Mouse (Mus musculus) lung, postnatal 0 days (tissue): Measurements from ENCODE around the gene Asb13. TPM values are rescaled to one million over a fixed set of nuclear protein-coding genes. Genes with fewer than 3 reads are reported as not detected.

ENCODE experiments used
- ATAC-seq: fragments of 200-750 bp; cut with Nextera tagmentation; 2 replicates; pipeline ENCODE4 v1.8.0; 2017; ENCODE audit warnings: moderate library complexity
- DNase-seq: peaks from one replicate; pipeline ENCODE4 v3.0.0-alpha.2; 2016; ENCODE audit warnings: low spot score
- H3K27ac ChIP-seq: fragments of 300-500 bp; sonication (generic); 2 replicates; pipeline ENCODE4 v1.5.1; 2014; ENCODE audit warnings: antibody characterized with exemption, mild to moderate bottlenecking, low read length, mixed read lengths
- H3K27me3 ChIP-seq: fragments of 300-500 bp; sonication (generic); replicated peaks from 2 replicates; pipeline ENCODE4 v1.6.1; 2014; ENCODE audit warnings: low read length, mixed read lengths; ENCODE audit not compliant: insufficient read depth
- H3K36me3 ChIP-seq: fragments of 300-500 bp; sonication (generic); 2 replicates; pipeline ENCODE4 v1.6.1; 2014; ENCODE audit warnings: low read length, mixed read lengths; ENCODE audit not compliant: insufficient read depth
- H3K4me1 ChIP-seq: fragments of 300-500 bp; sonication (generic); 2 replicates; pipeline ENCODE4 v1.6.1; 2014; ENCODE audit warnings: antibody characterized with exemption, low read depth, low read length, mixed read lengths; ENCODE audit not compliant: insufficient read depth
- H3K4me2 ChIP-seq: fragments of 300-500 bp; sonication (generic); replicated peaks from 2 replicates; pipeline ENCODE4 v1.6.1; 2014; ENCODE audit warnings: low read depth, mild to moderate bottlenecking, low read length, moderate library complexity, mixed read lengths
- H3K4me3 ChIP-seq: fragments of 300-500 bp; sonication (generic); 2 replicates; pipeline ENCODE4 v1.5.1; 2014; ENCODE audit warnings: low read depth, low read length
- H3K9ac ChIP-seq: fragments of 300-500 bp; sonication (generic); replicated peaks from 2 replicates; pipeline ENCODE4 v1.6.1; 2014; ENCODE audit warnings: low read depth, mild to moderate bottlenecking
- H3K9me3 ChIP-seq: fragments of 300-500 bp; sonication (generic); 2 replicates; pipeline ENCODE4 v1.6.1; 2016; ENCODE audit warnings: low read length, mixed read lengths
- CTCF ChIP-seq: IDR thresholded peaks from 2 replicates; pipeline ENCODE4 v1.5.1; 2016; ENCODE audit warnings: antibody characterized with exemption, mild to moderate bottlenecking
- EP300 ChIP-seq: IDR thresholded peaks from 2 replicates; pipeline ENCODE4 v1.6.1; 2016; ENCODE audit warnings: antibody characterized with exemption, mild to moderate bottlenecking, control low read depth
- WGBS: fragments of 180-500 bp; shearing (Covaris S2); extraction: QIAGEN DNeasy Blood & Tissue Kit; methylation state at CpG from one replicate; pipeline ENCODE4 v1.1.7; 2014; 5-methylcytosine and 5-hydroxymethylcytosine counted together
- polyA plus RNA-seq: library from polyadenylated mRNA; unstranded; fragments of >200 nt; fragmentation: Nextera tagmentation; extraction: Ambion mirVana; gene quantifications from 2 replicates; pipeline ENCODE4 v1.2.1, GENCODE M21; 2015

The Asb13 gene
- polyA plus RNA-seq, 1 experiment from 2014 or later, result 7.1 TPM

- Histone ChIP-seq H3K27ac (no peak overlapping the region), H3K36me3 (no peaks in the 10 kb centered on the region), H3K4me1 (no peaks in the 10 kb centered on the region), H3K27me3 (no peaks in the 10 kb centered on the region), H3K4me3 (no peak overlapping the region), H3K4me2 (no peak overlapping the region), H3K9ac (no peak overlapping the region), H3K9me3 (no peaks in the 10 kb centered on the region)
- no peak for DNase-seq
- WGBS, result 66% methylated on average over 3 of the region's 3 CpGs
- no peak for TF ChIP-seq CTCF
- TF ChIP-seq EP300, result no peak
- ATAC-seq, result peak; percentile 54; the same call in 1 of the 2 replicates
Observed at GRCm38 (mm10) chr13:3668068-3668467, 34.2 kb downstream of the Asb13 start.

- TF ChIP-seq EP300, result no peak
- TF ChIP-seq CTCF, result peak; percentile 21; the same call in 1 of the 2 replicates
- WGBS, result 93% methylated on average over 1 of the region's 1 CpGs
Observed at GRCm38 (mm10) chr13:3669611-3670010, 35.8 kb downstream of the Asb13 start.

GRCm38 (mm10) chr13:3670039-3670438 is 36.2 kb downstream of the Asb13 start:
- TF ChIP-seq EP300 (no peak), CTCF (no peak)
- no peak for DNase-seq
- H3K27me3 ChIP-seq, result no peaks in the 10 kb centered on the region
- 40% methylated on average over 1 of the region's 1 CpGs for WGBS
- no peaks in the 10 kb centered on the region for H3K36me3 ChIP-seq
- H3K4me2 ChIP-seq, result no peak overlapping the region
- no peaks in the 10 kb centered on the region for H3K4me1 ChIP-seq
- no peaks in the 10 kb centered on the region for H3K9me3 ChIP-seq
- H3K4me3 ChIP-seq, result no peak overlapping the region
- H3K27ac ChIP-seq, result no peak overlapping the region
- H3K9ac ChIP-seq, result no peak overlapping the region
- 0 out of 2 replicates have a peak, but pooled peaks have one; percentile 24 for ATAC-seq

More at GRCm38 (mm10) chr13:3669611-3670010, 35.8 kb downstream of the Asb13 start:
- H3K27me3 ChIP-seq, result no peaks in the 10 kb centered on the region
- no peaks in the 10 kb centered on the region for H3K36me3 ChIP-seq
- no peak overlapping the region for H3K4me2 ChIP-seq
- H3K9ac ChIP-seq, result no peak overlapping the region
- H3K4me1 ChIP-seq, result no peaks in the 10 kb centered on the region
- no peaks in the 10 kb centered on the region for H3K9me3 ChIP-seq
- H3K27ac ChIP-seq, result no peak overlapping the region
- no peak overlapping the region for H3K4me3 ChIP-seq
- DNase-seq (no peak), ATAC-seq (no peak)

- Histone ChIP-seq H3K4me3 (no peak overlapping the region), H3K27me3 (no peaks in the 10 kb centered on the region), H3K4me2 (no peak overlapping the region), H3K27ac (no peak overlapping the region), H3K4me1 (no peaks in the 10 kb centered on the region), H3K36me3 (no peaks in the 10 kb centered on the region), H3K9me3 (no peaks in the 10 kb centered on the region), H3K9ac (no peak overlapping the region)
- TF ChIP-seq CTCF, result no peak
- TF ChIP-seq EP300, result no peak
- 67% methylated on average over 3 of the region's 3 CpGs for WGBS
- DNase-seq (no peak), ATAC-seq (no peak)
Observed at GRCm38 (mm10) chr13:3673151-3673550, 39.3 kb downstream of the Asb13 start.

- Histone ChIP-seq H3K36me3 (no peaks in the 10 kb centered on the region), H3K27me3 (no peaks in the 10 kb centered on the region), H3K4me2 (no peak overlapping the region), H3K4me3 (no peak overlapping the region), H3K4me1 (no peaks in the 10 kb centered on the region), H3K27ac (no peak overlapping the region), H3K9ac (no peak overlapping the region), H3K9me3 (no peaks in the 10 kb centered on the region)
- DNase-seq (no peak), ATAC-seq (peak; percentile 57)
- TF ChIP-seq CTCF, result no peak
- TF ChIP-seq EP300, result no peak
- WGBS, result 57% methylated on average over 4 of the region's 4 CpGs
Observed at GRCm38 (mm10) chr13:3673622-3674021, 39.8 kb downstream of the Asb13 start.

GRCm38 (mm10) chr13:3675855-3676254 is 42.0 kb downstream of the Asb13 start:
- DNase-seq (no peak), ATAC-seq (no peak)
- 71% methylated on average over 4 of the region's 4 CpGs for WGBS
- no peaks in the 10 kb centered on the region for H3K36me3 ChIP-seq
- H3K9ac ChIP-seq, result no peak overlapping the region
- H3K4me1 ChIP-seq, result no peaks in the 10 kb centered on the region
- no peak for TF ChIP-seq EP300
- TF ChIP-seq CTCF, result no peak
- no peak overlapping the region for H3K4me3 ChIP-seq
- H3K27ac ChIP-seq, result no peak overlapping the region
- H3K4me2 ChIP-seq, result no peak overlapping the region
- no peaks in the 10 kb centered on the region for H3K27me3 ChIP-seq
- H3K9me3 ChIP-seq, result no peaks in the 10 kb centered on the region

- Histone ChIP-seq H3K4me1 (no peaks in the 10 kb centered on the region), H3K36me3 (no peaks in the 10 kb centered on the region), H3K27me3 (no peaks in the 10 kb centered on the region), H3K4me2 (no peak overlapping the region), H3K4me3 (no peak overlapping the region), H3K9me3 (no peaks in the 10 kb centered on the region), H3K9ac (no peak overlapping the region), H3K27ac (no peak overlapping the region)
- no peak for ATAC-seq
- DNase-seq, result no peak
- no peak for TF ChIP-seq EP300
- TF ChIP-seq CTCF, result no peak
- 73% methylated on average over 4 of the region's 4 CpGs for WGBS
Observed at GRCm38 (mm10) chr13:3679098-3679497, 45.3 kb downstream of the Asb13 start.
